Mouse (Mus musculus): ENCODE measurements around the gene Syne2. TPM values are rescaled to one million over a fixed set of nuclear protein-coding genes. Genes with fewer than 3 reads are reported as not detected.

The Syne2 gene
- total and polyA plus RNA-seq, 3 experiments = 3.9 to 7.5 (median 4.9) TPM

DNA sequence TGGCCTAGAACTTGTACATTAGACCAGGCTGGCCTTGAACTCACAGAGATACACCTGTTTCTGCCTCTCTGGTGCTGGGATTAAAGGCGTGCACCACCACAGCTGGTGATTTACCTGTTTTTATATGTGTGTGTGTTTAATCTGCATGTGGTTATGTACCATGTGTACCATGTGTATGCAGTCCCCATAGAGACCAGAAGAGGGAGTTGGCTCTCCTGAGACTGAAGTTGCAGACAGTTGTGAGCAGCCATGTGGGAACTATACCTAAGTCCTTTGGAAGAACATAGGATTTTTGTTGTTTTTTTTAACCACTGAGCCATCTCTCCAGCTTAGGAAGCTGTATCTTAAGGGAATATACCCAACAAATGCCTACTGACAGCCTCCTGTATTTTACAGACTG is 134.1 kb downstream of the Syne2 start:
- dilution Hi-C loops (cut with MboI; ENCODE audit: extremely low pct_ligation_motif_present, extremely low pct_unique_long_range_greater_than_20kb, low sequenced_read_pairs) (no loop called here), in situ Hi-C loops (cut with MboI; ENCODE audit: low pct_ligation_motif_present, low pct_unique_long_range_greater_than_20kb, low sequenced_read_pairs) (loop anchor here (25.0 kb wide), 1 partner anchor 165 kb away; no protein-coding TSS in a partner anchor)
- H3K4me3 ChIP-seq (replicated peaks in 1 of 3; ENCODE audit: low read depth in 2 of 3, low read length in 2 of 3, poor library complexity in 1 of 3) = no peak overlapping the region
- TF ChIP-seq JUND (conservative IDR thresholded peaks at IDR 0.05; ENCODE audit: low read depth, low read length) = no peak
- no peak overlapping the region for H3K9ac ChIP-seq (ENCODE audit: insufficient read depth, low read depth)
- H3K27me3 ChIP-seq (replicated peaks) = no peaks in the 10 kb centered on the region
- no peak for DNase-seq (ENCODE audit: extremely low read depth)
- H3K36me3 ChIP-seq (replicated peaks in 1 of 2; ENCODE audit: control insufficient read depth in 1 of 2, insufficient read depth in 1 of 2, low read length in 1 of 2) = no peaks in the 10 kb centered on the region
- no peaks in the 10 kb centered on the region for H3K79me2 ChIP-seq (replicated peaks; ENCODE audit: control insufficient read depth, extremely low read depth, insufficient read depth, poor library complexity, severe bottlenecking)
- no peak overlapping the region for H3K27ac ChIP-seq (ENCODE audit: insufficient read depth, low read depth)
- no peak overlapping the region for H3K4me2 ChIP-seq (ENCODE audit: insufficient read depth, low read depth, poor library complexity, severe bottlenecking)
- H3K9me3 ChIP-seq (replicated peaks; ENCODE audit: low read length) = no peaks in the 10 kb centered on the region
- no peaks in the 10 kb centered on the region for H3K4me1 ChIP-seq (ENCODE audit: control insufficient read depth in 1 of 2, insufficient read depth in 2 of 2)

DNA sequence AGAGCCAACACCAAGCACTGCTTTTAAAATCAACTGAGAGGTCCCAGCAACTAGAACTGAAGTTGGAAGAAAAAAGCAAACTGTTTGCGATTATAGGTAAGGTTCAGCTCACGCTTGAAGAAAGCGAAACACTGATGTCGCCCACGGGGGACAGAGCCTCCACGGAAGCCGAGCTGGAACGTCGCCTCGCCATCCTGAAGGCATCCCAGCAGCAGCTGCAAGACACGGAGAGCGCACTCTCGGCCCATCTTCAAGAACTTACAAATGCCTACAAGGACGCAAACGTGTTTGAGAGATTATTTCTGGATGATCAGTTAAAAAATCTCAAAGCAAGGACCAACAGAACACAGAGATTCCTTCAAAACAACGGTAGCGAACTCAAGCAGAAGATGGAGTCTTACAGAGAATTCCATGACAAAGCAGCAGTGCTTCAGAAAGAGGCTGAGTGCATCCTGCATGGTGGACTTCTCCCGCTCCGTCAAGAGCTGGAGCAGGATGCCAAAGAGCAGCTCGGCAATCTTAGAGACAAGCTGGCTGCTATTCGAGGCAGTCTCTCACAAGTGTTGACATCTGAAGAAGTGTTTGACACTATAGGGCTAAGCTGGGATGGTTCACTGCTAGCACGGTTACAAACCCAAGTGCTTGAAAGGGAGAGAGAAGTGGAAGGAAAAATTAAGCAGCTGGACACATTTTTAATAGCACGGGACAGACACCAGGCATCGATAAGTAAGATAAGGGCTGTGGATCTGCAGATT is 148.7 kb downstream of the Syne2 start:
- H3K4me2 ChIP-seq (ENCODE audit: insufficient read depth, low read depth, poor library complexity, severe bottlenecking) = no peak overlapping the region
- H3K9me3 ChIP-seq (replicated peaks; ENCODE audit: low read length) = no peaks in the 10 kb centered on the region
- no peak overlapping the region for H3K27ac ChIP-seq (ENCODE audit: insufficient read depth, low read depth)
- no peak overlapping the region for H3K4me3 ChIP-seq (replicated peaks in 1 of 3; ENCODE audit: low read depth in 2 of 3, low read length in 2 of 3, poor library complexity in 1 of 3)
- no peak for DNase-seq (ENCODE audit: extremely low read depth)
- peaks cover 0 to 11% of the 10 kb centered on the region in 2 experiments for H3K36me3 ChIP-seq (replicated peaks in 1 of 2; ENCODE audit: control insufficient read depth in 1 of 2, insufficient read depth in 1 of 2, low read length in 1 of 2)
- H3K4me1 ChIP-seq (ENCODE audit: control insufficient read depth in 1 of 2, insufficient read depth in 2 of 2) = no peaks in the 10 kb centered on the region
- TF ChIP-seq ZMIZ1 (IDR thresholded peaks at IDR 0.05; ENCODE audit: low read depth, low read length) = no peak
- TF ChIP-seq E2F4 (IDR thresholded peaks at IDR 0.05; ENCODE audit: insufficient replicate concordance, low read depth, low read length) = no peak
- no peak for TF ChIP-seq USF1 (IDR thresholded peaks at IDR 0.05; ENCODE audit: low read depth, low read length)
- TF ChIP-seq CTCF (conservative IDR thresholded peaks at IDR 0.05 in 1 of 2, IDR thresholded peaks at IDR 0.05 in 1 of 2; ENCODE audit: low read depth in 2 of 2, low read length in 2 of 2) = no peak
- no peak for TF ChIP-seq RCOR1 (conservative IDR thresholded peaks at IDR 0.05; ENCODE audit: low read depth, low read length)
- no peak for TF ChIP-seq CHD2 (IDR thresholded peaks at IDR 0.05; ENCODE audit: low read length)
- no peak for TF ChIP-seq MAFK (IDR thresholded peaks at IDR 0.05; ENCODE audit: insufficient replicate concordance, low read length)
- TF ChIP-seq MXI1 (IDR thresholded peaks at IDR 0.05; ENCODE audit: low read depth, low read length) = no peak
- TF ChIP-seq POLR2A (IDR thresholded peaks at IDR 0.05; ENCODE audit: low read depth, low read length) = no peak
- no peaks in the 10 kb centered on the region for H3K27me3 ChIP-seq (replicated peaks)
- no peaks in the 10 kb centered on the region for H3K79me2 ChIP-seq (replicated peaks; ENCODE audit: control insufficient read depth, extremely low read depth, insufficient read depth, poor library complexity, severe bottlenecking)
- dilution Hi-C loops (cut with MboI; ENCODE audit: extremely low pct_ligation_motif_present, extremely low pct_unique_long_range_greater_than_20kb, low sequenced_read_pairs) = no loop called here
- in situ Hi-C loops (cut with MboI; ENCODE audit: low pct_ligation_motif_present, low pct_unique_long_range_greater_than_20kb, low sequenced_read_pairs) = loop anchor here (25.0 kb wide), 1 partner anchor 179 kb away; no protein-coding TSS in a partner anchor
- H3K9ac ChIP-seq (ENCODE audit: insufficient read depth, low read depth) = no peak overlapping the region

DNA sequence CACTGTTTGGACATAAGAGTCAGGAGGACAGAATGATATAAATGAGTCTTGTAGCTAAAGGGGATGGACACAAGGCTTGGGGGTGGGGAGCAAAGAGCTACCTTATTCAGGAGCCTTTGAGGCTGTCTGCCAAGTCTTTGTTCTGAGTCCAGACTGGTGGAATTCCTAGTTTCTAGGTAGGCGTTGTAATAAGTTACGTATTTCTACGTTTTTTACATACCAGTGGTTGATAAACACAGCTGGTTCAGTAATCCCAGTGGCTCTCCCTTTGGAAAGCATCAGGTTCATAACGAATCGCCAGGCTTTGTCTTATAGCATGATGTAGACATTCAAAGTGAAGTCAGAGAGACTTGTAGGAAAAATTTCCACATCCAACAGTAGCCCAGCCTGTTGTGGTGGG is 161.1 kb downstream of the Syne2 start:
- H3K79me2 ChIP-seq (replicated peaks; ENCODE audit: control insufficient read depth, extremely low read depth, insufficient read depth, poor library complexity, severe bottlenecking) = no peaks in the 10 kb centered on the region
- DNase-seq (ENCODE audit: extremely low read depth) = no peak
- no peaks in the 10 kb centered on the region for H3K27me3 ChIP-seq (replicated peaks)
- no peak for TF ChIP-seq IRF4 (IDR thresholded peaks at IDR 0.05; ENCODE audit: low read depth, low read length)
- TF ChIP-seq CHD1 (IDR thresholded peaks at IDR 0.05; ENCODE audit: low read depth, low read length) = no peak
- no peak for TF ChIP-seq GABPA (IDR thresholded peaks at IDR 0.05; ENCODE audit: insufficient replicate concordance, low read depth, low read length)
- TF ChIP-seq NELFE (IDR thresholded peaks at IDR 0.05; ENCODE audit: low read depth, low read length) = no peak
- TF ChIP-seq USF2 (conservative IDR thresholded peaks at IDR 0.05; ENCODE audit: low read depth, low read length) = no peak
- TF ChIP-seq TBP (conservative IDR thresholded peaks at IDR 0.05; ENCODE audit: low read depth, low read length) = no peak
- TF ChIP-seq JUN (IDR thresholded peaks at IDR 0.05; ENCODE audit: insufficient read depth, low read depth, low read length) = no peak
- no peak for TF ChIP-seq HCFC1 (IDR thresholded peaks at IDR 0.05; ENCODE audit: low read depth, low read length)
- H3K36me3 ChIP-seq (replicated peaks in 1 of 2; ENCODE audit: control insufficient read depth in 1 of 2, insufficient read depth in 1 of 2, low read length in 1 of 2) = no peaks in the 10 kb centered on the region
- in situ Hi-C loops (cut with MboI; ENCODE audit: low pct_ligation_motif_present, low pct_unique_long_range_greater_than_20kb, low sequenced_read_pairs) = no loop called here
- no peaks in the 10 kb centered on the region; a peak in 1 of 4 replicates for H3K4me1 ChIP-seq (ENCODE audit: control insufficient read depth in 1 of 2, insufficient read depth in 2 of 2)
- no peak overlapping the region for H3K27ac ChIP-seq (ENCODE audit: insufficient read depth, low read depth)
- H3K4me2 ChIP-seq (ENCODE audit: insufficient read depth, low read depth, poor library complexity, severe bottlenecking) = no peak overlapping the region
- no peaks in the 10 kb centered on the region for H3K9me3 ChIP-seq (replicated peaks; ENCODE audit: low read length)
- dilution Hi-C loops (cut with MboI; ENCODE audit: extremely low pct_ligation_motif_present, extremely low pct_unique_long_range_greater_than_20kb, low sequenced_read_pairs) = no loop called here
- H3K9ac ChIP-seq (ENCODE audit: insufficient read depth, low read depth) = no peak overlapping the region
- H3K4me3 ChIP-seq (replicated peaks in 1 of 3; ENCODE audit: low read depth in 2 of 3, low read length in 2 of 3, poor library complexity in 1 of 3) = no peak overlapping the region

Measured in CH12.LX (cell line).